Mouse (Mus musculus) stomach, postnatal 0 days (tissue): ENCODE measurements at regions not wholly inside any gene's neighbourhood (a gene's known extent, or its start where the extent isn't known, plus 50 kb on each side); places are given as distances from the start of the nearest gene placed in this dataset.

Experiments used
- CTCF ChIP-seq: IDR thresholded peaks from 2 replicates; pipeline ENCODE4 v1.5.1; 2016; ENCODE audit warnings: antibody characterized with exemption, low read depth, mild to moderate bottlenecking, moderate library complexity
- EP300 ChIP-seq: optimal IDR thresholded peaks from 2 replicates; pipeline ENCODE3; 2016; ENCODE audit warnings: antibody characterized with exemption

- TF ChIP-seq CTCF (no peak), EP300 (no peak)
These were observed 212.6 kb downstream of the Samd5 start for GRCm38 (mm10) chr10:9462361-9462760.
